Mouse (Mus musculus): Measurements from ENCODE around the gene A630023A22Rik. TPM values are rescaled to one million over a fixed set of nuclear protein-coding genes. Genes with fewer than 3 reads are reported as not detected.

The A630023A22Rik gene
- not detected in 2 replicates for polyA plus RNA-seq (2012; ENCODE audit: insufficient read depth, insufficient read length, missing spikeins)

- Histone ChIP-seq H3K27ac (ENCODE audit: insufficient read depth, low read depth, low read length) (no peak within 1 kb of the TSS), H3K4me3 (ENCODE audit: insufficient read depth, low read length) (no peak within 1 kb of the TSS), H3K4me1 (ENCODE audit: control insufficient read depth, insufficient read depth, low read length) (peaks cover 5% of the 10 kb centered on the region)
- no peak for TF ChIP-seq CTCF (IDR thresholded peaks at IDR 0.05; ENCODE audit: low read depth, low read length)
- no peak for TF ChIP-seq POLR2A (IDR thresholded peaks at IDR 0.05; ENCODE audit: borderline replicate concordance, low read depth, low read length)
Measured at GRCm38 (mm10) chr14:34102601-34103000, at the start of gene A630023A22Rik. A630023A22Rik (minus strand) TSS chr14:34102754.

- TF ChIP-seq POLR2A (IDR thresholded peaks at IDR 0.05; ENCODE audit: borderline replicate concordance, low read depth, low read length): no peak
- TF ChIP-seq CTCF (IDR thresholded peaks at IDR 0.05; ENCODE audit: low read depth, low read length): no peak
- H3K27ac ChIP-seq (ENCODE audit: insufficient read depth, low read depth, low read length): no peak within 1 kb of the TSS
Measured at GRCm38 (mm10) chr14:34152342-34152741, 49.8 kb upstream of the A630023A22Rik start, which contains the start of gene Npy4r. Npy4r (minus strand) TSS chr14:34152489.

GRCm38 (mm10) chr14:34142915-34143314, 40.4 kb upstream of the A630023A22Rik start:
- H3K4me3 ChIP-seq (ENCODE audit: insufficient read depth, low read length): no peak overlapping the region
- H3K4me1 ChIP-seq (ENCODE audit: control insufficient read depth, insufficient read depth, low read length): no peaks in the 10 kb centered on the region
- TF ChIP-seq CTCF (IDR thresholded peaks at IDR 0.05; ENCODE audit: low read depth, low read length) (no peak), POLR2A (IDR thresholded peaks at IDR 0.05; ENCODE audit: borderline replicate concordance, low read depth, low read length) (no peak)
- H3K27ac ChIP-seq (ENCODE audit: insufficient read depth, low read depth, low read length): no peak overlapping the region

More at GRCm38 (mm10) chr14:34152342-34152741, 49.8 kb upstream of the A630023A22Rik start, which contains the start of gene Npy4r:
- Histone ChIP-seq H3K4me1 (ENCODE audit: control insufficient read depth, insufficient read depth, low read length) (no peaks in the 10 kb centered on the region), H3K4me3 (ENCODE audit: insufficient read depth, low read length) (no peak within 1 kb of the TSS)

- TF ChIP-seq CTCF (IDR thresholded peaks at IDR 0.05; ENCODE audit: low read depth, low read length) (no peak), POLR2A (IDR thresholded peaks at IDR 0.05; ENCODE audit: borderline replicate concordance, low read depth, low read length) (no peak)
- no peak overlapping the region for H3K27ac ChIP-seq (ENCODE audit: insufficient read depth, low read depth, low read length)
- no peak overlapping the region for H3K4me3 ChIP-seq (ENCODE audit: insufficient read depth, low read length)
- no peaks in the 10 kb centered on the region for H3K4me1 ChIP-seq (ENCODE audit: control insufficient read depth, insufficient read depth, low read length)
Measured at GRCm38 (mm10) chr14:34142316-34142715, 39.8 kb upstream of the A630023A22Rik start.

GRCm38 (mm10) chr14:34139671-34140664, 37.4 kb upstream of the A630023A22Rik start:
- TF ChIP-seq POLR2A (IDR thresholded peaks at IDR 0.05; ENCODE audit: borderline replicate concordance, low read depth, low read length) (no peak), CTCF (IDR thresholded peaks at IDR 0.05; ENCODE audit: low read depth, low read length) (no peak)
- H3K27ac ChIP-seq (ENCODE audit: insufficient read depth, low read depth, low read length): no peak overlapping the region
- H3K4me3 ChIP-seq (ENCODE audit: insufficient read depth, low read length): no peak overlapping the region
- no peaks in the 10 kb centered on the region for H3K4me1 ChIP-seq (ENCODE audit: control insufficient read depth, insufficient read depth, low read length)

GRCm38 (mm10) chr14:34135391-34135790, 32.8 kb upstream of the A630023A22Rik start:
- Histone ChIP-seq H3K4me1 (ENCODE audit: control insufficient read depth, insufficient read depth, low read length) (no peaks in the 10 kb centered on the region), H3K4me3 (ENCODE audit: insufficient read depth, low read length) (no peak overlapping the region), H3K27ac (ENCODE audit: insufficient read depth, low read depth, low read length) (no peak overlapping the region)
- TF ChIP-seq POLR2A (IDR thresholded peaks at IDR 0.05; ENCODE audit: borderline replicate concordance, low read depth, low read length): no peak
- no peak for TF ChIP-seq CTCF (IDR thresholded peaks at IDR 0.05; ENCODE audit: low read depth, low read length)

DNA sequence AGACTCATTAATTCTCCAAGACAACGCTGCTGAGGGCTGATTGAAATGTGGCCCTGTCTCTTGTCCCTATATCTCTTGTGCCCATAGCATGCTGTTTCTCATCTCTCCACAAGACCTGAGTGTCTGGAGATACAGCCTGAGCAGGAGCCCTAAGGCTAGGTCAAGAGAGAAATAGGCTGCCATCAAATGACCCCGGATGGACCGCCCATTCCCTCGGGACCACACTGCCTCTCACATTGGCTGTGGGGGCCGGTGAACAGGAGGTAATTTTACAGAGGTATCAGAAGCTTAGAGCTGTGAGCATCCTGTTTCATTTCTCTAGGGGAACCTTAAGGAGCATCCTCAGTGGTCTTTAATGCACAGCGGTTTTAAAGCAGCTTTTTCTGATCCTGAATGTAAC, 28.7 kb upstream of the A630023A22Rik start:
- H3K27ac ChIP-seq (ENCODE audit: insufficient read depth, low read depth, low read length): no peak overlapping the region
- TF ChIP-seq POLR2A (IDR thresholded peaks at IDR 0.05; ENCODE audit: borderline replicate concordance, low read depth, low read length): no peak
- no peak for TF ChIP-seq CTCF (IDR thresholded peaks at IDR 0.05; ENCODE audit: low read depth, low read length)

GRCm38 (mm10) chr14:34121691-34122090, 19.1 kb upstream of the A630023A22Rik start:
- H3K4me3 ChIP-seq (ENCODE audit: insufficient read depth, low read length): no peak overlapping the region
- no peak overlapping the region for H3K27ac ChIP-seq (ENCODE audit: insufficient read depth, low read depth, low read length)
- no peak for TF ChIP-seq POLR2A (IDR thresholded peaks at IDR 0.05; ENCODE audit: borderline replicate concordance, low read depth, low read length)
- TF ChIP-seq CTCF (IDR thresholded peaks at IDR 0.05; ENCODE audit: low read depth, low read length): no peak
- no peaks in the 10 kb centered on the region for H3K4me1 ChIP-seq (ENCODE audit: control insufficient read depth, insufficient read depth, low read length)

More for the DNA sequence above, 28.7 kb upstream of the A630023A22Rik start:
- H3K4me1 ChIP-seq (ENCODE audit: control insufficient read depth, insufficient read depth, low read length): no peaks in the 10 kb centered on the region
- no peak overlapping the region for H3K4me3 ChIP-seq (ENCODE audit: insufficient read depth, low read length)

GRCm38 (mm10) chr14:34120923-34121351, 18.4 kb upstream of the A630023A22Rik start:
- H3K27ac ChIP-seq (ENCODE audit: insufficient read depth, low read depth, low read length): no peak overlapping the region
- H3K4me1 ChIP-seq (ENCODE audit: control insufficient read depth, insufficient read depth, low read length): no peaks in the 10 kb centered on the region
- TF ChIP-seq CTCF (IDR thresholded peaks at IDR 0.05; ENCODE audit: low read depth, low read length) (no peak), POLR2A (IDR thresholded peaks at IDR 0.05; ENCODE audit: borderline replicate concordance, low read depth, low read length) (no peak)
- H3K4me3 ChIP-seq (ENCODE audit: insufficient read depth, low read length): no peak overlapping the region

Data from bone marrow macrophage, adult 2 months (primary cell).